Mouse (Mus musculus): ENCODE measurements at regions not wholly inside any gene's neighbourhood (a gene's known extent, or its start where the extent isn't known, plus 50 kb on each side); places are given as distances from the start of the nearest gene placed in this dataset.

DNA sequence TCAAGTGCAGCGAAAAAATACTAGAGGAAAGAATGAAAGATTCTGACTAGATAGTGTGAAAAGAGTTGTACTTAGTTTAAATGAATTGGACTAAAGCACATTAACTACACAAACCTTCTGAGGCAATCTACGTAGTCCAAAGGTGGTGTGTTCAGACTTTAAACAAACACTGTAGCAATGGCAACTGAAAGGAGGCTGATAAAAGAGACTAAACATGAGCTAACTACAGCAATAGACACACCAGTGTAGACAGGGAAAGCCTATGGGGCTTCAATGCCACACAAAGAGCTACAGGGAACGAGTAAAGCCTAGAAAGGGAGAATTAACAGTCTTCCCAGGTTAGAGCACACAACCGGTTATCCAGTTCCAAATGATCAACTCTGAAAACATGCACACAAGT lies 90.2 kb upstream of the Hand2 start:
- no peaks in the 10 kb centered on the region for H3K36me3 ChIP-seq (replicated peaks; ENCODE audit: control insufficient read depth, insufficient read depth, low read length)
- H3K4me1 ChIP-seq (ENCODE audit: control insufficient read depth, insufficient read depth), result no peaks in the 10 kb centered on the region
- H3K27me3 ChIP-seq (ENCODE audit: control insufficient read depth, insufficient read depth, low read length), result no peaks in the 10 kb centered on the region
- ATAC-seq (ENCODE audit: insufficient read depth, low read depth) (no peak), DNase-seq (ENCODE audit: low spot score) (no peak)
- TF ChIP-seq CTCF (IDR thresholded peaks at IDR 0.05; ENCODE audit: low read depth), result no peak
- no peak for TF ChIP-seq EP300 (IDR thresholded peaks at IDR 0.05; ENCODE audit: low read depth)
- no peak overlapping the region for H3K4me2 ChIP-seq (ENCODE audit: low read depth, low read length)
- 87% methylated on average over 4 of the region's 4 CpGs for WGBS
- H3K9me3 ChIP-seq (replicated peaks; ENCODE audit: control insufficient read depth, low read length), result no peaks in the 10 kb centered on the region
- H3K9ac ChIP-seq (replicated peaks; ENCODE audit: low read depth, low read length), result no peak overlapping the region
- no peak overlapping the region for H3K27ac ChIP-seq (ENCODE audit: low read depth)
- H3K4me3 ChIP-seq (ENCODE audit: low read depth, low read length), result no peak overlapping the region

DNA sequence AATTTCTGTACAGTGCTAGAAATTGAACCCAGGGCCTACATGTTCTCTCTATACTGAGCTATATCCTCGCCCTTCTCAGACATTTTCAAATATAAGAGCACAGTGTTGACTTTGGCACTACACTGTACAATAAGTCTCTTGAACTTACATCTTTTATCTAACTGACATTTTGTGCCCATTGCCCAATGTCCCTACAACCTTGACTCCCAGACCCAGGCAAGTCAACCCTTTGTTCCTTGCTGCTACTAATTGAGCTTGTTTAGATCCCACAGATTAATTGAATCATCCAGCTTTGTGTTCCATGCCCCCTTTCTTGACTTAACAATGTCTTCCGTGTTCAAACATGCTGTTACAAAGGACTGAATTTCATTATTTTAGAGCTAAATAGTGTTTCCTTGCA lies 78.5 kb upstream of the Hand2 start:
- Histone ChIP-seq H3K9me3 (replicated peaks; ENCODE audit: control insufficient read depth, low read length) (no peaks in the 10 kb centered on the region), H3K36me3 (replicated peaks; ENCODE audit: control insufficient read depth, insufficient read depth, low read length) (no peaks in the 10 kb centered on the region), H3K4me3 (ENCODE audit: low read depth, low read length) (no peak overlapping the region), H3K27ac (ENCODE audit: low read depth) (no peak overlapping the region), H3K9ac (replicated peaks; ENCODE audit: low read depth, low read length) (no peak overlapping the region), H3K27me3 (ENCODE audit: control insufficient read depth, insufficient read depth, low read length) (no peaks in the 10 kb centered on the region), H3K4me1 (ENCODE audit: control insufficient read depth, insufficient read depth) (no peaks in the 10 kb centered on the region), H3K4me2 (ENCODE audit: low read depth, low read length) (no peak overlapping the region)
- ATAC-seq (ENCODE audit: insufficient read depth, low read depth), result no peak
- no peak for DNase-seq (ENCODE audit: low spot score)
- WGBS, result 86% methylated on average over 2 of the region's 2 CpGs
- TF ChIP-seq EP300 (IDR thresholded peaks at IDR 0.05; ENCODE audit: low read depth) (no peak), CTCF (IDR thresholded peaks at IDR 0.05; ENCODE audit: low read depth) (no peak)

DNA sequence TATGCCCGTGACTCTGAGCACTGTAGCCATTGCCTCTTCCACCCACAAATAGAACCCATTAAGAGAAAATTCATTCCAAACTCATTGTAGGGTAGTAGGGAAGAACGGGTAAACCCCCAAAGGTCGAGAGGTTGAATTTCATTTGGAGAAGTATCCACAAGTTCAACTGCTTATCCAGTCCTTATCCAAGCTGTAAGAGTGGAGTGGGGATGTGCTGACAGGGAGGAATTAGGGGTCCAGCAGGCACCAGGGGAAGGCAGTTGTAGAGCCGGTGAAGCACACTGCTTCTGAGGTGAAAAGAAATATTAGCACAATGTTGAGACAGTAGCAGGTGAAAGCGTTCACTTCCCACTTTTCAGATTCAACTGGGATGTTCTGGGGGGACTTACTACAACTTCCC lies 71.7 kb upstream of the Hand2 start:
- DNase-seq (ENCODE audit: low spot score), result no peak
- no peak overlapping the region for H3K4me2 ChIP-seq (ENCODE audit: low read depth, low read length)
- H3K27ac ChIP-seq (ENCODE audit: low read depth), result no peak overlapping the region
- no peak overlapping the region for H3K4me3 ChIP-seq (ENCODE audit: low read depth, low read length)
- no peaks in the 10 kb centered on the region for H3K9me3 ChIP-seq (replicated peaks; ENCODE audit: control insufficient read depth, low read length)
- H3K36me3 ChIP-seq (replicated peaks; ENCODE audit: control insufficient read depth, insufficient read depth, low read length), result no peaks in the 10 kb centered on the region
- TF ChIP-seq CTCF (IDR thresholded peaks at IDR 0.05; ENCODE audit: low read depth), result no peak
- TF ChIP-seq EP300 (IDR thresholded peaks at IDR 0.05; ENCODE audit: low read depth), result no peak
- peaks cover 5% of the 10 kb centered on the region; the same call in 1 of the 2 replicates for H3K4me1 ChIP-seq (ENCODE audit: control insufficient read depth, insufficient read depth)
- 34% methylated on average over 5 of the region's 5 CpGs for WGBS
- ATAC-seq (ENCODE audit: insufficient read depth, low read depth), result no peak
- H3K9ac ChIP-seq (replicated peaks; ENCODE audit: low read depth, low read length), result no peak overlapping the region
- no peaks in the 10 kb centered on the region for H3K27me3 ChIP-seq (ENCODE audit: control insufficient read depth, insufficient read depth, low read length)

All from heart, postnatal 0 days (tissue).